Mouse (Mus musculus): Measurements from ENCODE around the gene Etv4. TPM values are rescaled to one million over a fixed set of nuclear protein-coding genes. Genes with fewer than 3 reads are reported as not detected.

The Etv4 gene
- polyA plus RNA-seq, 1 experiment from 2014 or later, result 8.7 TPM

GRCm38 (mm10) chr11:101784072-101784471 lies 1.1 kb downstream of the Etv4 start:
- H3K9me3 ChIP-seq (ENCODE audit: control insufficient read depth, low read depth, low read length), result no peaks in the 10 kb centered on the region
- peak overlapping the region; percentile 25; the same call in 1 of the 2 replicates for H3K9ac ChIP-seq (replicated peaks; ENCODE audit: low read depth, low read length)
- H3K27ac ChIP-seq (ENCODE audit: low read length), result peak overlapping the region; percentile 58
- H3K27me3 ChIP-seq (ENCODE audit: control insufficient read depth, insufficient read depth, low read length), result peaks cover 24% of the 10 kb centered on the region
- H3K4me1 ChIP-seq (ENCODE audit: control insufficient read depth, insufficient read depth, low read length), result peaks cover 19% of the 10 kb centered on the region; the same call in 1 of the 2 replicates
- no peak for ATAC-seq (ENCODE audit: insufficient number of reproducible peaks, insufficient read depth, low FRiP score, low read depth)
- 2% methylated on average over 19 of the region's 19 CpGs for WGBS
- H3K4me3 ChIP-seq (ENCODE audit: low read depth, low read length), result peak overlapping the region; percentile 51
- H3K4me2 ChIP-seq (replicated peaks; ENCODE audit: low read depth, low read length), result peak overlapping the region; percentile 95
- no peaks in the 10 kb centered on the region for H3K36me3 ChIP-seq (ENCODE audit: control insufficient read depth, insufficient read depth, low read length)

GRCm38 (mm10) chr11:101783584-101783983 lies 1.6 kb downstream of the Etv4 start:
- peak overlapping the region; percentile 95 for H3K4me2 ChIP-seq (replicated peaks; ENCODE audit: low read depth, low read length)
- H3K9ac ChIP-seq (replicated peaks; ENCODE audit: low read depth, low read length), result no peak overlapping the region
- no peaks in the 10 kb centered on the region for H3K9me3 ChIP-seq (ENCODE audit: control insufficient read depth, low read depth, low read length)
- peaks cover 24% of the 10 kb centered on the region for H3K27me3 ChIP-seq (ENCODE audit: control insufficient read depth, insufficient read depth, low read length)
- H3K4me1 ChIP-seq (ENCODE audit: control insufficient read depth, insufficient read depth, low read length), result peaks cover 19% of the 10 kb centered on the region; the same call in 1 of the 2 replicates
- no peaks in the 10 kb centered on the region for H3K36me3 ChIP-seq (ENCODE audit: control insufficient read depth, insufficient read depth, low read length)
- WGBS, result 21% methylated on average over 9 of the region's 9 CpGs
- H3K4me3 ChIP-seq (ENCODE audit: low read depth, low read length), result peak overlapping the region; percentile 51
- ATAC-seq (ENCODE audit: insufficient number of reproducible peaks, insufficient read depth, low FRiP score, low read depth), result no peak
- no peak overlapping the region for H3K27ac ChIP-seq (ENCODE audit: low read length)

GRCm38 (mm10) chr11:101783135-101783534 lies 2.0 kb downstream of the Etv4 start:
- 58% methylated on average over 1 of the region's 1 CpGs for WGBS
- H3K9me3 ChIP-seq (ENCODE audit: control insufficient read depth, low read depth, low read length), result no peaks in the 10 kb centered on the region
- peaks cover 19% of the 10 kb centered on the region; the same call in 1 of the 2 replicates for H3K4me1 ChIP-seq (ENCODE audit: control insufficient read depth, insufficient read depth, low read length)
- peaks cover 24% of the 10 kb centered on the region for H3K27me3 ChIP-seq (ENCODE audit: control insufficient read depth, insufficient read depth, low read length)
- no peak overlapping the region for H3K9ac ChIP-seq (replicated peaks; ENCODE audit: low read depth, low read length)
- no peak overlapping the region for H3K27ac ChIP-seq (ENCODE audit: low read length)
- ATAC-seq (ENCODE audit: insufficient number of reproducible peaks, insufficient read depth, low FRiP score, low read depth), result no peak
- no peaks in the 10 kb centered on the region for H3K36me3 ChIP-seq (ENCODE audit: control insufficient read depth, insufficient read depth, low read length)
- no peak overlapping the region for H3K4me3 ChIP-seq (ENCODE audit: low read depth, low read length)
- H3K4me2 ChIP-seq (replicated peaks; ENCODE audit: low read depth, low read length), result no peak overlapping the region

GRCm38 (mm10) chr11:101776846-101777245 lies 8.3 kb downstream of the Etv4 start:
- Histone ChIP-seq H3K9ac (replicated peaks; ENCODE audit: low read depth, low read length) (no peak overlapping the region), H3K4me1 (ENCODE audit: control insufficient read depth, insufficient read depth, low read length) (peaks cover 11% of the 10 kb centered on the region; the same call in 1 of the 2 replicates), H3K9me3 (ENCODE audit: control insufficient read depth, low read depth, low read length) (no peaks in the 10 kb centered on the region), H3K4me3 (ENCODE audit: low read depth, low read length) (no peak overlapping the region), H3K4me2 (replicated peaks; ENCODE audit: low read depth, low read length) (no peak overlapping the region), H3K27ac (ENCODE audit: low read length) (no peak overlapping the region), H3K27me3 (ENCODE audit: control insufficient read depth, insufficient read depth, low read length) (no peaks in the 10 kb centered on the region), H3K36me3 (ENCODE audit: control insufficient read depth, insufficient read depth, low read length) (no peaks in the 10 kb centered on the region)
- WGBS, result 70% methylated on average over 4 of the region's 4 CpGs
- no peak for ATAC-seq (ENCODE audit: insufficient number of reproducible peaks, insufficient read depth, low FRiP score, low read depth)

GRCm38 (mm10) chr11:101772449-101772848 lies 12.7 kb downstream of the Etv4 start:
- H3K4me2 ChIP-seq (replicated peaks; ENCODE audit: low read depth, low read length), result peak overlapping the region; percentile 46
- ATAC-seq (ENCODE audit: insufficient number of reproducible peaks, insufficient read depth, low FRiP score, low read depth), result peak; percentile 85
- peaks cover 11% of the 10 kb centered on the region; the same call in 1 of the 2 replicates for H3K4me1 ChIP-seq (ENCODE audit: control insufficient read depth, insufficient read depth, low read length)
- H3K9ac ChIP-seq (replicated peaks; ENCODE audit: low read depth, low read length), result no peak overlapping the region
- peaks cover 4% of the 10 kb centered on the region for H3K36me3 ChIP-seq (ENCODE audit: control insufficient read depth, insufficient read depth, low read length)
- peak overlapping the region; percentile 18 for H3K4me3 ChIP-seq (ENCODE audit: low read depth, low read length)
- under 1% methylated on average over 16 of the region's 16 CpGs for WGBS
- no peaks in the 10 kb centered on the region for H3K27me3 ChIP-seq (ENCODE audit: control insufficient read depth, insufficient read depth, low read length)
- H3K9me3 ChIP-seq (ENCODE audit: control insufficient read depth, low read depth, low read length), result no peaks in the 10 kb centered on the region
- no peak overlapping the region for H3K27ac ChIP-seq (ENCODE audit: low read length)

- 5% methylated on average over 5 of the region's 5 CpGs for WGBS
- no peak overlapping the region for H3K27ac ChIP-seq (ENCODE audit: low read length)
- H3K4me2 ChIP-seq (replicated peaks; ENCODE audit: low read depth, low read length), result peak overlapping the region; percentile 46
- peaks cover 11% of the 10 kb centered on the region; the same call in 1 of the 2 replicates for H3K4me1 ChIP-seq (ENCODE audit: control insufficient read depth, insufficient read depth, low read length)
- H3K9me3 ChIP-seq (ENCODE audit: control insufficient read depth, low read depth, low read length), result no peaks in the 10 kb centered on the region
- ATAC-seq (ENCODE audit: insufficient number of reproducible peaks, insufficient read depth, low FRiP score, low read depth), result peak; percentile 20; the same call in 1 of the 2 replicates
- no peak overlapping the region for H3K9ac ChIP-seq (replicated peaks; ENCODE audit: low read depth, low read length)
- H3K4me3 ChIP-seq (ENCODE audit: low read depth, low read length), result peak overlapping the region; percentile 5; the same call in 1 of the 2 replicates
- peaks cover 8% of the 10 kb centered on the region for H3K36me3 ChIP-seq (ENCODE audit: control insufficient read depth, insufficient read depth, low read length)
- no peaks in the 10 kb centered on the region for H3K27me3 ChIP-seq (ENCODE audit: control insufficient read depth, insufficient read depth, low read length)
Measured at GRCm38 (mm10) chr11:101772027-101772426, 13.1 kb downstream of the Etv4 start.

GRCm38 (mm10) chr11:101770266-101770665 lies 14.9 kb downstream of the Etv4 start:
- Histone ChIP-seq H3K27me3 (ENCODE audit: control insufficient read depth, insufficient read depth, low read length) (no peaks in the 10 kb centered on the region), H3K9me3 (ENCODE audit: control insufficient read depth, low read depth, low read length) (no peaks in the 10 kb centered on the region), H3K4me1 (ENCODE audit: control insufficient read depth, insufficient read depth, low read length) (peaks cover 11% of the 10 kb centered on the region; the same call in 1 of the 2 replicates), H3K9ac (replicated peaks; ENCODE audit: low read depth, low read length) (no peak overlapping the region), H3K4me3 (ENCODE audit: low read depth, low read length) (no peak overlapping the region), H3K36me3 (ENCODE audit: control insufficient read depth, insufficient read depth, low read length) (peaks cover 23% of the 10 kb centered on the region), H3K27ac (ENCODE audit: low read length) (no peak overlapping the region), H3K4me2 (replicated peaks; ENCODE audit: low read depth, low read length) (no peak overlapping the region)
- 92% methylated on average over 12 of the region's 12 CpGs for WGBS
- ATAC-seq (ENCODE audit: insufficient number of reproducible peaks, insufficient read depth, low FRiP score, low read depth), result no peak

- Histone ChIP-seq H3K9me3 (ENCODE audit: control insufficient read depth, low read depth, low read length) (no peaks in the 10 kb centered on the region), H3K9ac (replicated peaks; ENCODE audit: low read depth, low read length) (no peak overlapping the region), H3K4me3 (ENCODE audit: low read depth, low read length) (no peak overlapping the region), H3K4me2 (replicated peaks; ENCODE audit: low read depth, low read length) (no peak overlapping the region), H3K4me1 (ENCODE audit: control insufficient read depth, insufficient read depth, low read length) (peaks cover 11% of the 10 kb centered on the region; the same call in 1 of the 2 replicates), H3K27ac (ENCODE audit: low read length) (no peak overlapping the region), H3K36me3 (ENCODE audit: control insufficient read depth, insufficient read depth, low read length) (peaks cover 36% of the 10 kb centered on the region), H3K27me3 (ENCODE audit: control insufficient read depth, insufficient read depth, low read length) (no peaks in the 10 kb centered on the region)
- ATAC-seq (ENCODE audit: insufficient number of reproducible peaks, insufficient read depth, low FRiP score, low read depth), result no peak
- WGBS, result 84% methylated on average over 6 of the region's 6 CpGs
Measured at GRCm38 (mm10) chr11:101768721-101769120, 16.4 kb downstream of the Etv4 start.

GRCm38 (mm10) chr11:101767326-101767725 lies 17.8 kb downstream of the Etv4 start:
- 71% methylated on average over 5 of the region's 5 CpGs for WGBS
- Histone ChIP-seq H3K27me3 (ENCODE audit: control insufficient read depth, insufficient read depth, low read length) (no peaks in the 10 kb centered on the region), H3K9me3 (ENCODE audit: control insufficient read depth, low read depth, low read length) (no peaks in the 10 kb centered on the region), H3K4me1 (ENCODE audit: control insufficient read depth, insufficient read depth, low read length) (peaks cover 5% of the 10 kb centered on the region; the same call in 1 of the 2 replicates), H3K4me3 (ENCODE audit: low read depth, low read length) (no peak overlapping the region), H3K36me3 (ENCODE audit: control insufficient read depth, insufficient read depth, low read length) (peaks cover 41% of the 10 kb centered on the region), H3K9ac (replicated peaks; ENCODE audit: low read depth, low read length) (no peak overlapping the region), H3K27ac (ENCODE audit: low read length) (no peak overlapping the region), H3K4me2 (replicated peaks; ENCODE audit: low read depth, low read length) (no peak overlapping the region)
- no peak for ATAC-seq (ENCODE audit: insufficient number of reproducible peaks, insufficient read depth, low FRiP score, low read depth)
